Mouse (Mus musculus): Measurements from ENCODE around the gene Rmi1.
"Not testable (repeated sequence)": the region's sequence is repeated elsewhere in the genome, so short reads cannot be mapped to it uniquely, and the experiment has no call there.

Rmi1 gene

GRCm38 (mm10) chr13:58401135-58402002 lies 679 bp upstream of the Rmi1 start:
- DNase-seq (ENCODE audit: low read depth, low spot score): peak; percentile 80

DNA sequence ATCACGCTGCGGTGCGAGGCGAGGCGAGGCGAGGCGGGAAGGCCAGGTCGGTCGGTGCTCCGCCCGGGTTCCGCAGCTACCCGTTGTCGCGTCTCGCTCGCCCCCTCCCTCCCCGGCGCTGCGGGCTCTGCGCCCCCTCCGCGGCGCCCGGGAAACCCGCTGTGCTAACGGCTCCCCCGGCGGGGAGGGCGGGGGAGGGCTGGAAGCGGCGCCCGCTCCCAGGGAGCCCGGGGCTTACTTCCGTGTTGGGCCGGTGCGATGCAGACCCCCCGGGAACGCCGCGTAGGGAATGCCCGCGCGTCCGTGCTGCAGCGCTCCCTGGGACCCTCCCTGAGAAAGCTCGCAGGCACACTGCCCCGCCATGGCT lies 679 bp downstream of the Rmi1 start:
- DNase-seq (ENCODE audit: low read depth, low spot score): no peak

- DNase-seq (ENCODE audit: low read depth, low spot score): not testable (repeated sequence)
These were observed 1.2 kb downstream of the Rmi1 start, which contains the start of gene Hnrnpk for GRCm38 (mm10) chr13:58403243-58403642. TSS of gene Hnrnpk (minus strand) at chr13:58403343.

GRCm38 (mm10) chr13:58411073-58411472 lies 9.0 kb downstream of the Rmi1 start:
- no peak for DNase-seq (ENCODE audit: low read depth, low spot score)

DNA sequence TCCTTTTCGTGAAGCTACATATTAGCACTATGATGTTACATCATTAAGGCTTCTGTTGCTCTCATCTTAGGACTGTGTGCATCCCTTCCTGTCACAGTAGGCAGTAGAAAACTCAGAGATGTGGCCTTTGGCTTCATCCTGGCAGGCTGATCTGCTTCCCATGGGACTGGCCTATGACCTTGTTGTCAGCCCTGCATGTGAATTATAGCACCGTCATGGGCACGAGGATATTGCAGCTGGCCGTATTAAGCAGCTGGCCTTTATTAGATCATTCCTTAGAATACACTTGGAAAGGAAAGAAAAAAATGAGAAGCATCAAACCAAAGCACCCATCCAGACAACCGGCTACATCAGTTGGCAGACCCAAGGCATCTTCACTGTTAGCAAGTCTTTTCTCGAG lies 13.3 kb downstream of the Rmi1 start:
- DNase-seq (ENCODE audit: low read depth, low spot score): no peak

GRCm38 (mm10) chr13:58415838-58416237 lies 13.8 kb downstream of the Rmi1 start:
- DNase-seq (ENCODE audit: low read depth, low spot score): no peak

- no peak for DNase-seq (ENCODE audit: low read depth, low spot score)
These were observed 16.6 kb downstream of the Rmi1 start for GRCm38 (mm10) chr13:58418656-58419055.

DNA sequence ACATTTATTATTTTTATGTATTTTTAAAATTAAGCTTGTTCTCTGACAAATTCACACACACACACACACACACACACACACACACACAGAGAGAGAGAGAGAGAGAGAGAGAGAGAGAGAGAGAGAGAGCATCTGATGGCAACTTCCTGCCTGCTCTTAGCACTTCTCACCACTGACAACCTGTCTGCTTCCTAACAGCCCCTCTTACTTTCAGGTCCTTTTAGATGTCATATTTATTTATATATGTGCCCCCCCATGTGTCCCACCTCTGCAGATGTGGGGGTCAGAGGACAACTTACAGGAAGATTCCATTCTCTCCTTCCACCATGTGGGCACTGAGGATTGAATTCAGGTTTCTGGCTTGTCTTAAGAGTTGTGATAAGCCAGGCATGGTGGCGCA lies 17.2 kb downstream of the Rmi1 start:
- DNase-seq (ENCODE audit: low read depth, low spot score): no peak

GRCm38 (mm10) chr13:58421026-58421425 lies 19.0 kb downstream of the Rmi1 start:
- no peak for DNase-seq (ENCODE audit: low read depth, low spot score)

DNA sequence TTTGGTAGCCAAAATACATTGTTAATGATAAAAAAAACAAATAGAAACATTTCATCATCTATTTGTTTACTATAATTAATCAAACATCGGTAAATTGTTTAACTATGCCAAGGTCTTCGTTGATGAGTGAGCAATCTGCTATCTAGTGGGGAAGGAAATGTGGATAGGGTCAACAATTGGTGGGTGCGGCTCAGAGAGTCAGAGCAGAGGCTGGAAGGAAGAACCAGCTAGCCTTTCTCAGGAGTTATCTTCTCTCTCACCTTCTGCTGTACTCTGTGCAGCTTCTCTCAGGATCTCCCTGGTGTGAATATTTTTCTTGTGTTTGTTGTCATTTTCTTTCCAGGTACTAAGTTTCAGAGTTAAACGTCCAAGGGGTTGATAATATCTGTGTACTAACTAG lies 20.2 kb downstream of the Rmi1 start:
- DNase-seq (ENCODE audit: low read depth, low spot score): no peak

GRCm38 (mm10) chr13:58423061-58423660 lies 21.1 kb downstream of the Rmi1 start:
- no peak for DNase-seq (ENCODE audit: low read depth, low spot score)

DNA sequence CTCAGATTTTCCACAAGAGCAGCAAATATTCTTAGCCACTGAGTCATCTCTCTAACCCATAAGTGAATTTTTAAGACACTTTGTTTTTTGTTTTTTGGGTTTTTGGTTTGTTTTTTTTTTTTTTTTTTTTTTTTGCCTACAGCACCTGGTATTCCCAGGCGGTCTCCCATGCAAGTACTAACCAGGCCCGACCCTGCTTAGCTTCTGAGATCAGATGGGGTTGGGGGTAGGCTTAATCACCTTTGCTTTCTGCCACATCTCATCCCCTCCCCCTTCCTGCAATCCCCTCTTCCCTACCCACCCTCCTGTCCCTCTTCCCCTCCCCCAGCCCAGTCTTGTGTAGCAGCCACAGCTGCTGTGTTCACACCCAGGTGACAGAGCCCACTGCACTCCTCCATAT lies 37.7 kb downstream of the Rmi1 start:
- no peak for DNase-seq (ENCODE audit: low read depth, low spot score)

DNA sequence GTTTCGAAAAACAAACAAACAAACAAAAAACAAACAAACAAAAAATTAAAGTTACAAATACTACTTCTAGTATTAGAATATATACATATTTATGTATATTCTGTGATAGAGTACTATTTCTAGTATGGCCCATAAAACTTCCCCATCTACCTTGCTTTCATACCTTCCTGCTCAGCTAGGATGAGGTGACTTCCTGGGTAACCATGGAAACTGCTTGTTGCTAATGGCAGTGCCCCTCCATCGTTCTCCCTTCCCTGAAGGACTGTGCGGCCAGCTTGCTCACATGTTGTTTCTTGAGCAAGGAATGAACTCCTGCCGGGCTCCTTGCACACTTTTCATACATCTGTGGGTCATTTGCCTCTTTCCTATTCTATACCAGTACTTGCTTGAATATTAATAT lies 41.3 kb downstream of the Rmi1 start:
- no peak for DNase-seq (ENCODE audit: low read depth, low spot score)

DNA sequence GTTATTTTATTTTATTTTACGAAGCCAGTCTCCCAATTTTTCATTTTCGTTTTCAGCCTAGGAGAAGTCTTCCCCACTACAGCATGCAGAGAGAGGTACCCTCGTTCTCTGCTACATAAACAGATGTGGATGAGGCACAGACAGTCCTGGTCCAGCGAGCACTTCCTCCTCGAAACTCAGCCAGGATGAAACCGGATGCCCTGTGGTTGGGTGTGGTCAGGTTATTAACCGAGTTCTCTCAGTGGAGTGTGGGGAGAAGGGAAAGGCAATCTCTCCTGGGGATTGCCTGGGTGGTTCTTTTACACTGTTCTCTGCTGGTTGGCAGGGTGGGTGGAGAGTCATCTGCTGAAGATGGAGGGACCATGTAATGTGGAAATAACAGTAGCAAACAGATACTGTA lies 41.7 kb downstream of the Rmi1 start:
- DNase-seq (ENCODE audit: low read depth, low spot score): no peak

GRCm38 (mm10) chr13:58446541-58446940 lies 44.5 kb downstream of the Rmi1 start:
- no peak for DNase-seq (ENCODE audit: low read depth, low spot score)

DNA sequence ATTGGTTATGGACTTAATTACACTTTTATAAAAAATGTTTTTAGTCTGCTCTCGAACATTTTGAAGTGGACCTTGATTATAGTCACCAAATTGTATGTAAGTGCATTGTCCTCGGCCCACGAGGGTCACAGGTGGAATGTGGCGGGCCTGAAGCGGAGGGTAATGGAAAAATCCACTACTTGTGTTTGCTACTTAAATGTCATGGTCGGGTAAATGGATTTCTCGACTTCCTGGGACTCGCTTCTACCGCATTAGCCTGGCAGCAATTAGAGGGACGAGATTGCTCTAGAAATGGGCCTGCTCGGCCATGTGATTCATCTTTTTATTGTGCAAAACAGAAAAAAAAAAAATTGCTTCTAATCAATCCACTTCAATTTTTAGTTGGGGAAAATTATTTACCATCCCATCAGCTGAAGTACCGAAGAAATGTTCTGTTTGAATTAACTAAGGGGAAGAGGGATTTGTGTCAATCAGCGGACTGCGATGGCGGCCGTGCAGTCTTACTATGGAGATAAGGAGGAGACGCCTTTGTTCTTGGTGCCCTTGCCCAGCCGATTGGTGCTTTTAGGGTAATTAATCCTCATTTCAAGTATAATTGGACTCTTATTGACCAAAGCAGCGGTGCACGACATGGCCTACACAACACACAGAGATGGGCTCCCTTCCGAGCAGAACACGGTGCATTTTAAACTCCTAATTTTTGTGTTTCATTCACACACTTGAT lies 48.6 kb downstream of the Rmi1 start:
- no peak for DNase-seq (ENCODE audit: low read depth, low spot score)

DNA sequence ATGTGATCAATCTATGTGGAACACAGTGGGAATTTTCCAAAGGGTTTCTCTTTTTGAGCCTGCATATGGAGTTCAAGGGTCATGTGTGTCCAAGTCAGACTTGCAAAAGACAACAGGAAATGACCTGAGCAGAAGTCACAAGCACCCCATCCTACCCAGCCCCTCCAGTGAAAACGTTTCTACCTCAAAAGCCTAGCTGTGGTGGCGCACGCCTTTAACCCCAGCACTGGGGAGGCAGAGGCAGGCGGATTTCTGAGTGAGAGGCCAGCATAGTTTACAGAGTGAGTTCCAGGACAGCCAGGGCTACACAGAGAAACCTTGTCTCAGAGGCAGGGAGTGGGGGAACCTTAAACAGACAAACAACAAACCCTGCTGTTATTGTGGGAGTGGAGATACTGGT lies 50.2 kb downstream of the Rmi1 start:
- no peak for DNase-seq (ENCODE audit: low read depth, low spot score)

- no peak for DNase-seq (ENCODE audit: low read depth, low spot score)
These were observed 50.8 kb downstream of the Rmi1 start for GRCm38 (mm10) chr13:58452651-58453413.

DNA sequence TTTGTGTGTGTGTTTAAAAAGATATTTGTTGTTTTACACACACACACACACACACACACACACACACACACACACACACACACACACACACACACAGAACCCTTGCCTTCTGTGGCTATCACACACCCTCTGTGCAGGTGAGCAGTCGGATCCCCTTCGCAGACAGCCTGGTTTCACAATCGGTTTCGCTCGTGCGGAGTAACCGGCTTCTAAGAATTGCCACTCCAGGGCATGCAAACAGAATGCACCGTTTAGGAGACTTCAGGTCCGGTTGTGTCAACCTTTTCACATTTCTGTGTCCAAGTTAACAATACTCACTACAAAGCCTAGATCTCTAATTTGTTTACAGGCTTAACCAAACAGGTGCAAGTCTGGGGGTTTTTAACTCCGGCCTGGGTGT lies 51.5 kb downstream of the Rmi1 start:
- DNase-seq (ENCODE audit: low read depth, low spot score): no peak

DNA sequence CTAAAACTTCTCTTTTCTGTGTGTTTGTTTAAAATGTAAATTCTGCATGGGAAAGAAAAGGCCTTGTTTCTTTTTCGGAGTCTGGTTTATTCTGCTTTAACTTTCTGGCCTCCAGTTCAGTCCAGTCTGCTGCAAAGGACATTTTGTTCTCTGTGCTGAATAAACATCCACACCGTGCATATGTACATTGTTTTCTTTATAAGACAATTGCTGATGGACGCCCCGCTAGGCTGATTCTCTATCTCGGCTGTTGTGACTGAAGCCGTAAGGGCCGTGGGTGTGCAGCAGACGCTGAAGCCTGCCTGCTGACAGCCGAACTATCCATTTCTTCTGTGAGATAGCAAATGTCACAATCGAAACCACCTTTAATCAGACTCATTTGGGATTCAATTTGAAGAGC lies 54.5 kb downstream of the Rmi1 start:
- peak; percentile 49 for DNase-seq (ENCODE audit: low read depth, low spot score)

- not testable (repeated sequence) for DNase-seq (ENCODE audit: low read depth, low spot score)
These were observed 56.8 kb downstream of the Rmi1 start for GRCm38 (mm10) chr13:58458811-58459210.
